Mouse (Mus musculus) splenic B cell, adult 2 months (primary cell): ENCODE measurements at regions not wholly inside any gene's neighbourhood (a gene's known extent, or its start where the extent isn't known, plus 50 kb on each side); places are given as distances from the start of the nearest gene placed in this dataset.

Experiments
- DNase-seq: peaks from one replicate; pipeline ENCODE4 v3.0.0-alpha.2; 2011; ENCODE audit warnings: low read depth, low spot score
- H3K27me3 ChIP-seq: 2 replicates; pipeline ENCODE4 v1.6.1; 2012; ENCODE audit warnings: mild to moderate bottlenecking, low read length, moderate library complexity, mixed read lengths; ENCODE audit not compliant: control insufficient read depth, poor library complexity, insufficient read depth, severe bottlenecking
- H3K36me3 ChIP-seq: 2 replicates; pipeline ENCODE4 v1.6.1; 2012; ENCODE audit warnings: mild to moderate bottlenecking, low read length, moderate library complexity, mixed read lengths; ENCODE audit not compliant: control insufficient read depth, poor library complexity, insufficient read depth, severe bottlenecking

GRCm38 (mm10) chr14:39532689-39533088 lies 59.8 kb upstream of the Nrg3 start:
- no peaks in the 10 kb centered on the region for H3K27me3 ChIP-seq
- DNase-seq, result peak; percentile 7

More at GRCm38 (mm10) chr14:39532689-39533088, 59.8 kb upstream of the Nrg3 start:
- H3K36me3 ChIP-seq, result no peaks in the 10 kb centered on the region
